Mouse (Mus musculus) cerebellum, adult 2 months (tissue): ENCODE data around the gene Eif2a. TPM values are rescaled to one million over a fixed set of nuclear protein-coding genes. Genes with fewer than 3 reads are reported as not detected.

Experiments used
- DNase-seq, 2 experiments: peaks; one replicate each; pipeline ENCODE4 v3.0.0; 2021
- H3K27ac ChIP-seq: fragments of 200-500 bp; 2 replicates; pipeline ENCODE4 v1.5.1; 2012; ENCODE audit warnings: low read length, control low read depth, inconsistent platforms; ENCODE audit not compliant: insufficient read depth
- H3K27me3 ChIP-seq: fragments of 200-500 bp; 2 replicates; pipeline ENCODE4 v1.6.1; 2012; ENCODE audit warnings: inconsistent platforms, mild to moderate bottlenecking, low read length, moderate library complexity; ENCODE audit not compliant: control insufficient read depth, insufficient read depth
- H3K4me1 ChIP-seq: fragments of 200-500 bp; 2 replicates; pipeline ENCODE4 v1.6.1; 2011; ENCODE audit warnings: low read length; ENCODE audit not compliant: control insufficient read depth, insufficient read depth
- H3K4me3 ChIP-seq: fragments of 200-500 bp; replicated peaks from 2 replicates; pipeline ENCODE3; 2011; ENCODE audit warnings: mild to moderate bottlenecking, low read depth, low read length, control low read depth; ENCODE audit not compliant: insufficient read depth
- CTCF ChIP-seq: fragments of 200-500 bp; IDR thresholded peaks from 2 replicates; pipeline ENCODE4 v1.5.1; 2011; ENCODE audit warnings: low read depth, mild to moderate bottlenecking, control low read depth, low read length, moderate library complexity, borderline replicate concordance; ENCODE audit not compliant: insufficient read depth
- POLR2A ChIP-seq: fragments of 200-500 bp; IDR thresholded peaks from 2 replicates; pipeline ENCODE4 v1.6.1; 2011; ENCODE audit warnings: low read length, control low read depth, borderline replicate concordance; ENCODE audit not compliant: insufficient read depth
- WGBS: fragments of 180-500 bp; shearing (Covaris S2); methylation state at CpG from one replicate; pipeline ENCODE4 v1.1.7; 2018; 5-methylcytosine and 5-hydroxymethylcytosine counted together
- polyA plus RNA-seq: library from polyadenylated mRNA; depleted of rRNA; stranded (reverse); fragments of >200 nt; gene quantifications from 2 replicates; pipeline ENCODE4 v1.2.3, GENCODE M21; 2012

Gene Eif2a
- polyA plus RNA-seq, 1 experiment = 37.0 TPM

GRCm38 (mm10) chr3:58524246-58524645 is 1.4 kb upstream of the Eif2a start:
- DNase-seq = no peak

GRCm38 (mm10) chr3:58525166-58525565 is 455 bp upstream of the Eif2a start:
- H3K4me1 ChIP-seq = no peaks in the 10 kb centered on the region; the same call in 1 of the 2 replicates
- H3K27me3 ChIP-seq = no peaks in the 10 kb centered on the region
- H3K4me3 ChIP-seq = peak overlapping the region; percentile 91
- TF ChIP-seq POLR2A (no peak), CTCF (no peak)
- H3K27ac ChIP-seq = peak overlapping the region; percentile 40
- under 1% methylated on average over 40 of the region's 40 CpGs for WGBS
- no peak for DNase-seq

More at GRCm38 (mm10) chr3:58524246-58524645, 1.4 kb upstream of the Eif2a start:
- TF ChIP-seq POLR2A = no peak
- 35% methylated on average over 4 of the region's 4 CpGs for WGBS
- Histone ChIP-seq H3K27ac (no peak overlapping the region), H3K4me3 (peak overlapping the region; percentile 91), H3K4me1 (no peaks in the 10 kb centered on the region; the same call in 1 of the 2 replicates), H3K27me3 (no peaks in the 10 kb centered on the region)

GRCm38 (mm10) chr3:58526408-58526737 is 752 bp downstream of the Eif2a start:
- peak overlapping the region; percentile 63 for H3K4me3 ChIP-seq
- 5% methylated on average over 4 of the region's 4 CpGs for WGBS
- no peaks in the 10 kb centered on the region; the same call in 1 of the 2 replicates for H3K4me1 ChIP-seq
- no peak for DNase-seq
- no peaks in the 10 kb centered on the region for H3K27me3 ChIP-seq
- H3K27ac ChIP-seq = no peak overlapping the region
- no peak for TF ChIP-seq CTCF
- TF ChIP-seq POLR2A = no peak

- Histone ChIP-seq H3K4me3 (no peak overlapping the region), H3K27me3 (no peaks in the 10 kb centered on the region), H3K27ac (no peak overlapping the region), H3K4me1 (no peaks in the 10 kb centered on the region)
- 96% methylated on average over 3 of the region's 3 CpGs for WGBS
- no peak for TF ChIP-seq CTCF
- no peak for TF ChIP-seq POLR2A
- no peak for DNase-seq
Observed at GRCm38 (mm10) chr3:58536573-58536972, 11.0 kb downstream of the Eif2a start.

- no peaks in the 10 kb centered on the region for H3K4me1 ChIP-seq
- DNase-seq = no peak
- H3K4me3 ChIP-seq = no peak overlapping the region
- TF ChIP-seq CTCF = no peak
- H3K27me3 ChIP-seq = no peaks in the 10 kb centered on the region
- 93% methylated on average over 1 of the region's 1 CpGs for WGBS
- H3K27ac ChIP-seq = no peak overlapping the region
Observed at GRCm38 (mm10) chr3:58552001-58552811, 26.6 kb downstream of the Eif2a start.

GRCm38 (mm10) chr3:58556649-58557048 is 31.0 kb downstream of the Eif2a start:
- peak in 1 of 2 experiments; percentile 13 for DNase-seq
- no peaks in the 10 kb centered on the region for H3K27me3 ChIP-seq
- WGBS = 80% methylated on average over 7 of the region's 7 CpGs
- no peak overlapping the region for H3K27ac ChIP-seq
- H3K4me3 ChIP-seq = no peak overlapping the region
- TF ChIP-seq POLR2A (no peak), CTCF (no peak)
- no peaks in the 10 kb centered on the region for H3K4me1 ChIP-seq

GRCm38 (mm10) chr3:58559887-58560286 is 34.3 kb downstream of the Eif2a start:
- H3K4me3 ChIP-seq = no peak overlapping the region
- TF ChIP-seq POLR2A = no peak
- no peak for TF ChIP-seq CTCF
- H3K4me1 ChIP-seq = no peaks in the 10 kb centered on the region
- no peak for DNase-seq
- no peak overlapping the region for H3K27ac ChIP-seq
- H3K27me3 ChIP-seq = no peaks in the 10 kb centered on the region
- WGBS = 28% methylated on average over 2 of the region's 2 CpGs

- Histone ChIP-seq H3K4me3 (no peak overlapping the region), H3K4me1 (no peaks in the 10 kb centered on the region), H3K27ac (no peak overlapping the region), H3K27me3 (no peaks in the 10 kb centered on the region)
- TF ChIP-seq CTCF (no peak), POLR2A (no peak)
- 25% methylated on average over 2 of the region's 2 CpGs for WGBS
- DNase-seq = no peak
Observed at GRCm38 (mm10) chr3:58561437-58561836, 35.8 kb downstream of the Eif2a start.

- Histone ChIP-seq H3K4me3 (no peak overlapping the region), H3K27ac (no peak overlapping the region), H3K4me1 (no peaks in the 10 kb centered on the region), H3K27me3 (no peaks in the 10 kb centered on the region)
- no peak for DNase-seq
- WGBS = 91% methylated on average over 3 of the region's 3 CpGs
- no peak for TF ChIP-seq CTCF
- TF ChIP-seq POLR2A = no peak
Observed at GRCm38 (mm10) chr3:58570821-58571220, 45.2 kb downstream of the Eif2a start.
